Mouse (Mus musculus) heart, embryonic 11.5 days (tissue): Measurements from ENCODE around the gene Disp3. TPM values are rescaled to one million over a fixed set of nuclear protein-coding genes. Genes with fewer than 3 reads are reported as not detected.

Experiments
- ATAC-seq: fragments of 200-750 bp; cut with Nextera tagmentation; replicated peaks from 2 replicates; pipeline ENCODE4 v1.8.0; 2017; ENCODE audit warnings: moderate library complexity; ENCODE audit not compliant: insufficient number of reproducible peaks, low FRiP score, low TSS enrichment
- H3K27ac ChIP-seq: fragments of 300-500 bp; sonication (generic); 2 replicates; pipeline ENCODE4 v1.5.1; 2014; ENCODE audit warnings: mild to moderate bottlenecking, low read depth, low read length
- H3K27me3 ChIP-seq: fragments of 300-500 bp; sonication (generic); 2 replicates; pipeline ENCODE4 v1.6.1; 2014; ENCODE audit warnings: mild to moderate bottlenecking, low read length, mixed read lengths; ENCODE audit not compliant: control insufficient read depth, insufficient read depth
- H3K36me3 ChIP-seq: fragments of 300-500 bp; sonication (generic); 2 replicates; pipeline ENCODE4 v1.6.1; 2014; ENCODE audit warnings: mild to moderate bottlenecking, low read length, moderate library complexity, mixed read lengths; ENCODE audit not compliant: control insufficient read depth, insufficient read depth
- H3K4me1 ChIP-seq: fragments of 300-500 bp; sonication (generic); 2 replicates; pipeline ENCODE4 v1.6.1; 2014; ENCODE audit warnings: low read length; ENCODE audit not compliant: control insufficient read depth, insufficient read depth
- H3K4me2 ChIP-seq: fragments of 300-500 bp; sonication (generic); 2 replicates; pipeline ENCODE4 v1.6.1; 2014; ENCODE audit warnings: mild to moderate bottlenecking, moderate library complexity
- H3K4me3 ChIP-seq: fragments of 300-500 bp; sonication (generic); 2 replicates; pipeline ENCODE4 v1.5.1; 2014; ENCODE audit warnings: low read depth, low read length
- H3K9ac ChIP-seq: fragments of 300-500 bp; sonication (generic); 2 replicates; pipeline ENCODE4 v1.6.1; 2014; ENCODE audit warnings: mild to moderate bottlenecking, low read depth, low read length, moderate library complexity
- H3K9me3 ChIP-seq: fragments of 300-500 bp; sonication (generic); replicated peaks from 2 replicates; pipeline ENCODE4 v1.6.1; 2016; ENCODE audit warnings: low read length; ENCODE audit not compliant: control insufficient read depth
- whole genome bisulfite sequencing: fragments of 180-500 bp; shearing (Covaris S2); extraction: QIAGEN DNeasy Blood & Tissue Kit; methylation state at CpG from one replicate; pipeline ENCODE4 v1.1.7; 2014; ENCODE audit not compliant: insufficient replicate concordance; 5-methylcytosine and 5-hydroxymethylcytosine counted together
- polyA plus RNA-seq: library from polyadenylated mRNA; unstranded; fragments of >200 nt; fragmentation: Nextera tagmentation; extraction: Ambion mirVana; gene quantifications from 2 replicates; pipeline ENCODE4 v1.2.1, GENCODE M21; 2014

Gene Disp3
- polyA plus RNA-seq, 1 experiment from 2014 or later = not detected

DNA sequence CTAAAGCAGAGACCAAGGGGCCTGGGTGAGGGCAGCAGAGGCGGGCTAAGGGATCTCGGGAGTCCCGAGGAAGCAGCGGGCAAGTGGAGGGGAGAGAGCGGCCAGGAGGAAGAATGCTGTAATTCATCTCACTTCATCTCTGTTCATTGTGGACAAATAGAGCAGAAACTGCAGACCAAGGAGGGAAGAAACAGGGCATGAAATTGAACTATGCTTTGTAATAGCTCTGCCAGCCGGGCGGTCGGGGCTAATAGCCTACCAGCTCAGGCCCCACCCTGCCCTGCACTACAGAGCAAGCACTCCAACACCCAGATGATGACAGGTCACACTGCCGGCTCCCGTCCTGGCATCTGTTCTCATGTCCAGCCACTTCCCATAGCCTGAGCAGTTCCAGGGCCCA lies 34.4 kb upstream of the Disp3 start:
- no peak for ATAC-seq
- no peak overlapping the region for H3K9ac ChIP-seq
- no peak overlapping the region for H3K4me3 ChIP-seq
- no peak overlapping the region for H3K27ac ChIP-seq
- H3K9me3 ChIP-seq = no peaks in the 10 kb centered on the region
- H3K27me3 ChIP-seq = peaks cover 21% of the 10 kb centered on the region
- no peak overlapping the region for H3K4me2 ChIP-seq
- WGBS = 45% methylated on average over 10 of the region's 10 CpGs
- no peaks in the 10 kb centered on the region for H3K4me1 ChIP-seq
- no peaks in the 10 kb centered on the region for H3K36me3 ChIP-seq

DNA sequence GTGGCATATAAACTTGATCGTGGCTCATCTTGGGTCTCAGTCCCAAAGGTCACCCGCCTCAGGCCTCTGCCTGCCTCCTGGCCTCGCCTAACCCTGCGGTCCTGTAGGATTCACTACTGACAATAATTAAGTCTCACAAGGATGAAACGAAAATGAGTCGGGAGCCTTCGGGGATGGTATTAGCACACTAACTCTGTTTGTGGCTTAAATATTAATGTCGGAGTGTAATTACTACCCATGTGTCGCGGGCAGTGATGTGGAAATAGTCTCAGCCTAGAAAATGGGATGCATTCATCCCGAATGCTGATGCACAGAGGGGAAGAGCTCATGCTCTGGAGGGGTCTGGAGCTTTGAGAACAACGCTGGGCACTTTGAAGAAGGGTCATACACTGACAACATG lies 31.6 kb upstream of the Disp3 start:
- 86% methylated on average over 12 of the region's 12 CpGs for WGBS
- H3K9me3 ChIP-seq = no peaks in the 10 kb centered on the region
- H3K36me3 ChIP-seq = no peaks in the 10 kb centered on the region
- no peak overlapping the region for H3K4me2 ChIP-seq
- H3K4me1 ChIP-seq = no peaks in the 10 kb centered on the region
- no peak for ATAC-seq
- H3K27ac ChIP-seq = no peak overlapping the region
- peaks cover 30% of the 10 kb centered on the region for H3K27me3 ChIP-seq
- H3K4me3 ChIP-seq = no peak overlapping the region
- H3K9ac ChIP-seq = no peak overlapping the region

DNA sequence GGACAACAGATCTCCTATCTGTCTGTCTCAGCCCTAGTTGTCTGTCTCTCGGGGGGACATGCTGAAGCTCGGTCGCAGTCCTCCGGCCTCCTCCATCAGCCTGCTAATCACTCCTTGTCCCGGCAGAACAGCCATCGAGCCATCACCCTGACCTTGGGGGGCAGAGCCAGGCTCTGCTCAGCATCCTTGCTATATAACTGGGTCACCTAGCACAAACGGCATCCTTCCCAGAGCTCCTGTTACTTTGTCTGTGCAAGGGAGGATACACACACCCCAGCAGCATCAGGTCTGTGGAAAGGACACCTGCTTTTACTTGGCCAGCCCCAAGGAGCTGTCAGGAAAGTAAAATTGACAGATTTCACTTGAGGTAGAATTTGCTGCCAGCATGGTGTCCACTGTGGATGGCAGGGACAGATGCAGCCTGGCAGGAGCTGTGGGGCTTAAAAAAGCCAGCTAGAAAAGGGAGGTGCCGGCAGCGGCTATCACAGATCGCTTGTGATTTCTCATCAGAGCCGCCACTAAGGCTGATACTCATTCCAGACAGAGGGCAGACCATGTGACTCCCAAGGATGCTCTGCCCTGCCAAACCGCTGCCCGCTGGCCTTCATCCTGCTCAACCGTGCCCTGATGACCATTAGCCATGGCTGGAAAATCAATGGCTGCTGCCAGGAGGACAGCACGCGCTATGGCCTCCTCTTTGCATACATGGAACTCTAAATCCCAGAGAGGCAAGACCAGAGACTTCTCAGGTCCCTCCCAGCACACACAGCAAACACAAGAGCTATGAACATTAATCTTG lies 27.8 kb upstream of the Disp3 start:
- H3K9me3 ChIP-seq = no peaks in the 10 kb centered on the region
- H3K4me3 ChIP-seq = no peak overlapping the region
- no peak for ATAC-seq
- H3K4me1 ChIP-seq = no peaks in the 10 kb centered on the region
- H3K27ac ChIP-seq = no peak overlapping the region
- H3K36me3 ChIP-seq = no peaks in the 10 kb centered on the region
- H3K4me2 ChIP-seq = no peak overlapping the region
- WGBS = 72% methylated on average over 16 of the region's 16 CpGs
- H3K9ac ChIP-seq = no peak overlapping the region
- peaks cover 9% of the 10 kb centered on the region for H3K27me3 ChIP-seq

DNA sequence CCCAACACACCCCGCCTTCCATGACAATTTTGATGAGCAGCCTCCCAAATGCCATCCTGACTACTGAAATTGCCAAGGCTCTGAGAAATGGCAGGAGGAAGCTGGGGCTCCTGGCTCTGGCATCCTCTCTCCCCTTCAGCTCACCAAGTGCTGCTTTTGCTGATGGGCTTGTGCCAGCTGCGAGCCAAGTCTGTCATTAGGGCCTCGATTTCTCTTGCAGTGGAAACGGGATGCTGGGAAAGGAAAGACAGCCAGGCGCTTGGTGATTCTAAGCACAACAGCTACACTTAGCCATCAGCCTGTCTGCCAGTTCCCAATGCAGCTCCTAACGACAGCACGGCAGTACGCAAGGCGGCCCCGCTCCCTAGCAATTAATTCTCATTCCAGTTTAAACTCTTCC lies 26.6 kb upstream of the Disp3 start:
- Histone ChIP-seq H3K27me3 (peaks cover 13% of the 10 kb centered on the region), H3K9me3 (no peaks in the 10 kb centered on the region), H3K4me3 (no peak overlapping the region), H3K9ac (no peak overlapping the region), H3K27ac (no peak overlapping the region), H3K4me2 (no peak overlapping the region), H3K36me3 (no peaks in the 10 kb centered on the region), H3K4me1 (no peaks in the 10 kb centered on the region)
- no peak for ATAC-seq
- WGBS = 75% methylated on average over 10 of the region's 10 CpGs

DNA sequence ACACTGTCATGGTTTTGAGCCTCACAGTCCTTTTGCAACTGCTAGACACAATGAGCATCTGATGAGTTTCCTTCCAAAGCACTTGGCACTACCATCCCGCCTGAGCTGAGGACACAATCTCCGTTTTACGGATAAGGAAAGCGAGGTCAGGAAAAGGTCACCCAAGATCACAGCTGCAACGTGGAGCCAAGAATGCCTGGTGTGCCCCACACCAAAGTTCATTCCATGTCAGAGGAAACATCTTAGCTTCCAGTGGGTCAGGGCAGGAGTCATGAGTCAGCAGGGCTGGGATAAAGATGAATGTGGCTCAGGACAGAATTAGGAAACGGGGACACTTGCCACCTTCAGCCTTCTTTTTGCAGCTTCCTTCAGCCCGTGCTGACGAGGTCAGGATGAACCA lies 25.8 kb upstream of the Disp3 start:
- no peaks in the 10 kb centered on the region for H3K4me1 ChIP-seq
- no peak overlapping the region for H3K4me2 ChIP-seq
- H3K4me3 ChIP-seq = no peak overlapping the region
- H3K9me3 ChIP-seq = no peaks in the 10 kb centered on the region
- no peak for ATAC-seq
- H3K27me3 ChIP-seq = peaks cover 13% of the 10 kb centered on the region
- no peak overlapping the region for H3K9ac ChIP-seq
- H3K36me3 ChIP-seq = no peaks in the 10 kb centered on the region
- no peak overlapping the region for H3K27ac ChIP-seq
- WGBS = 19% methylated on average over 8 of the region's 8 CpGs

DNA sequence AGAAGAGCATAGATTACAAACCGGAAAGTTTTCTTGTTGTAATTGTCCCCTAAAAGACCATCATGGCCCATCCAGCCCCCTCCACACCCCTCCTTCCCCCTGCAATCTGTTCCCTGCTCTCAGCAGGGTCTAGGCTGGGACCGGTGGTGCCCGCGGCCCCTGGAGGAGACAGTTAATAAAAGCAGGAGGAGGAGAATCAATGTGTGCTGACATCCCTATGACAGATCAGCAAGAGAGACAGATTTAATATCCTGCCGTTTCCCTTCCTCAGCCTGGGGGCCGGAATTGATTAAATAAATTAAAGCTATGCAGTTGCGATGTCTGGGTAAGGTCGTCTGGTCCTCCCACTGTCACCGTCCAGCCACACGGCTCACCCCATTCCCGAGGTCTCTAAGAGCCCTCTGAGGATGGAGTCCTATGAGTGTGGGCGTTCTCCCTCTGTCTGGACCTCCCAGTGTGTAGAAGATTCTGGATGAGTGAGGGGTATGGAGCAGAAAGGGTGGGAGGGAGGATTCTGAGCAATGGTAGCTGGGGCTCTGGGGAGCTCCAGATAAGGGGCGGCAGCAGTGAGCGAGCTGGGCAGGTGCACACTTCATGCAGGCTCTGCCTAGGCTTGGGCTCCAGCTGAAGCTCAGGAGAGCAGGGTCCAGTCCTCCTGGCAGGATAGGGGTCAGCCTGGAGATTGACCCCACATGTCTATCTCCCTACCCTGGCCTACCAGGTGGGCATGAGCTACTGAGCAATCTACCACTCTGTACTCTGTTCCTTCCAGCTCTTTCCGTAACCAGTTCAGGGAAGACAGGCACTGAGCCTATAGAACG lies 24.7 kb upstream of the Disp3 start:
- Histone ChIP-seq H3K9me3 (no peaks in the 10 kb centered on the region), H3K4me3 (no peak overlapping the region), H3K36me3 (no peaks in the 10 kb centered on the region), H3K27ac (no peak overlapping the region), H3K27me3 (peaks cover 13% of the 10 kb centered on the region), H3K4me1 (no peaks in the 10 kb centered on the region), H3K9ac (no peak overlapping the region), H3K4me2 (no peak overlapping the region)
- no peak for ATAC-seq
- 68% methylated on average over 16 of the region's 16 CpGs for WGBS

DNA sequence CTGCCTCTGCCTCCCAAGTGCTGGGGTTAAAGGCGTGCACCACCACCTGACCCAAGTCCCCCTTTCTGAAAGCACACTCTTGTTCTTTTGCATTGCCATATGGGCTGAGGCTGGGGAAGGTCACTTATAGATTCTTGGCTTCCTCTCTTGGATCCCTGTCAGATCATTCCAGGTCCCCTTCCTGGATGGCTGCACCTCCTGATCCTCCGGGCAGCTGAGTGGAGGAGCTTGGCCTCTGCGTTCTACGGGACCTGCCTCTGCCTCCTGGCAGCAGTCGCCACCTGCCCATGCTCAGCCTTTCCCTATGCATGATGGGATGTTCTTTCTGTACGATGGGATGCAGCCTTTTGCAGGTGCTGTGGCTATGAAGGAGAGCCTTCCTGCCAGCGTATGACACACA lies 23.1 kb upstream of the Disp3 start:
- no peak overlapping the region for H3K27ac ChIP-seq
- no peak overlapping the region for H3K9ac ChIP-seq
- H3K4me1 ChIP-seq = no peaks in the 10 kb centered on the region
- no peak for ATAC-seq
- 77% methylated on average over 7 of the region's 7 CpGs for WGBS
- no peaks in the 10 kb centered on the region for H3K9me3 ChIP-seq
- H3K27me3 ChIP-seq = peaks cover 8% of the 10 kb centered on the region
- no peak overlapping the region for H3K4me3 ChIP-seq
- H3K4me2 ChIP-seq = no peak overlapping the region
- H3K36me3 ChIP-seq = no peaks in the 10 kb centered on the region

DNA sequence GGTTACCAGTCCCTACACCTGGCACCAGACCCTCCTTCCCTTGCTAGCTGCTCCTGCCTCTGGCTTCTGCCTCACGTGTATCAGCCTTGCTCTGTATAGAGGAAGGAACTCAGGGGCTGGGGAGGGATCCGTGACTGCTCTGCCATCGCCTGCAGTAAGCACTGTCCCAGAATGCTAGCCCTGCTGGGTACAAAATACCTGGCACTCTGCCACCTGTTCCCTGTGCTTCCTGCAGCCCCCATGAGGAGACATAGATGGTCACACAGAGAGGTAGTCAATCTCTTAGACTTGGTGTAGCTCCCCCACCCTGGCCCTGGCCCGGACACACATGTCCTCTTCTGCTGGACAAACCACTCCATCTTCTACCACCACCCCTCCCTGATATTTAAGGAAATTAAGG lies 22.4 kb upstream of the Disp3 start:
- WGBS = 48% methylated on average over 4 of the region's 4 CpGs
- Histone ChIP-seq H3K4me1 (no peaks in the 10 kb centered on the region), H3K4me2 (no peak overlapping the region), H3K9ac (no peak overlapping the region), H3K9me3 (no peaks in the 10 kb centered on the region), H3K4me3 (no peak overlapping the region), H3K27me3 (peaks cover 4% of the 10 kb centered on the region; the same call in 1 of the 2 replicates), H3K27ac (no peak overlapping the region), H3K36me3 (no peaks in the 10 kb centered on the region)
- ATAC-seq = no peak
